Mouse (Mus musculus) gonadal fat pad, adult 2 months (tissue): Measurements from ENCODE around the gene Vsig10. TPM values are rescaled to one million over a fixed set of nuclear protein-coding genes. Genes with fewer than 3 reads are reported as not detected.
"Not testable (repeated sequence)": the region's sequence is repeated elsewhere in the genome, so short reads cannot be mapped to it uniquely, and the experiment has no call there.

ENCODE experiments used
- DNase-seq: peaks from one replicate; pipeline ENCODE4 v3.0.0-alpha.2; 2012; ENCODE audit warnings: low read depth
- polyA plus RNA-seq: library from polyadenylated mRNA; depleted of rRNA; stranded (reverse); fragments of >200 nt; gene quantifications from 2 replicates; pipeline ENCODE4 v1.2.3, GENCODE M21; 2012

Vsig10 gene
- polyA plus RNA-seq, 1 experiment, result 20.7 TPM

- no peak for DNase-seq
Observed at GRCm38 (mm10) chr5:117355648-117356303, 36.9 kb downstream of the Vsig10 start.

GRCm38 (mm10) chr5:117356365-117357128 is 37.7 kb downstream of the Vsig10 start:
- DNase-seq, result no peak

DNA sequence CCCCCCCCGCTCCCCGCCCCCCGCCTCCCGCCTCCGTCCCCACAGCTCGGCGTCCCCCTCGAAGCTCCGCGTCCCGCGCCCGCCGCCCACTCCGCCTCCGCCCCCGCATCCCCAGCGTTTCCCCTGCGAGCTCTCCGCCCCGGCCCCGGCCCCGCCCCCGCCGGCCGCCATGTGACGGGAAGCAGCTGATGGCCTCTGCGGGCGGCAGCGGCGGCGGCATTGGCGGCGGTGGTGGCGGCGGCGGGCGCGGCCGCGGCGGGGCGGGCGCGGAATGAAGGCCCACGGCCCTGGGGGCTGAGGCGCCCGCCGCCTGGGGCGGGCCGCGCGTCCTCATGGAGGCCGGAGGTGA is 38.2 kb downstream of the Vsig10 start, which contains the start of gene Wsb2:
TSS of gene Wsb2 (plus strand) at position 176 of the 349 bp plus-strand sequence.
- DNase-seq, result no peak

DNA sequence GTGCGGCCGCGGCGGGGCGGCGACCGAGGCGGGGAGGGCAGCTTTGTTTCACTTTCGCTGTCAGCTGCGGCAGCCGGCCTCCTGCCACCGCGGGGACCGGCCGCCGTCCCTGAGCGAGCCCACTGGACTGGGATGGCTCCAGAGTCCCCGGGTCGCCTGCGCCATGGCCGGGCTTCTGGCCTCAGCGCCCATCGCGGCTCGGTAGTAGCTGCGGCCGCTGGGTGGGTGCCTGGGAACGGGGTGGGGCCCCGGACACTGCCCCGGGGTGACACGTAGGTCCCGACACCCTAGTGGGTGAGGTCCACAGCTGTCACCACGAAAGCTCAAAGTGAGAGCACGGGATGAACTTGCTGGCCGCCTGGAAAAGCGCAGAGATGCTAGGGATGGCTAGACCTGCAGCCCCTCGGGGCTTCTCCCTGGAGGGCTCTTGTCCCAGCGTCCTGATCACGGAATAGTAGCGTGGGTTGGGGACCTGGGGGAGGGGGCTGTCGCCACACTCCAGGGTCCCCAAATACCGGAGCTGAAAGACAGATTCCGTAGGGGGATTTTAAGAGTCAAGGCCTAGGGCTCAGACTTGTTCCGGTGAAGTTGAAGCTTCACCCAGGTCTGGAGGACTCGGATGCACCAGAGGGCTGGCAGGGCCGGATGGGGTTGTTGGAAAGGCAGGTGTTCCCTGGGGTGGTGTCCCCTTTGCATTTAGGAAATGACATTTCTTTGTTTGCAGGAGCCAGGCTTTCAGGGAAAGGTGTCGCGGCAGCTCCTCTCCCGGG is 38.8 kb downstream of the Vsig10 start:
- no peak for DNase-seq

DNA sequence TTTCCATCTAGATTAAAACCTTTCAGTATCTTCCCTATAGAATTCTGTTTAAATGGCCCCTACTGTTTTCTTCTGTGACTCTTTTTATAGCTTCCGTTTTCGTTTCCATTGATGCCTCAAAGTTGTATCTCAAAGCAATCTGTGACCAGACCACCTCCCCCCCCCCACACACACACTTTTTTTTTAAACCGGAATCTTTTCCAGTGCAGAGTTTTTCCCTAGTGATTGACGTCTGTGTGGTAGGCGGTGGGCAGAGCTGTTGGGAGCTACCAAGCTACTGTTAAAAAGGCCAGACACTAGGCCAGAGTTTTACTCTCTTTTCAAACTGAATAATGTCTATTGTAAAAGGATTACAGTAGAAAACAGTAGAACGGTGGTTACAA is 39.4 kb downstream of the Vsig10 start:
- no peak for DNase-seq

- no peak for DNase-seq
Observed at GRCm38 (mm10) chr5:117358725-117359124, 39.8 kb downstream of the Vsig10 start.

DNA sequence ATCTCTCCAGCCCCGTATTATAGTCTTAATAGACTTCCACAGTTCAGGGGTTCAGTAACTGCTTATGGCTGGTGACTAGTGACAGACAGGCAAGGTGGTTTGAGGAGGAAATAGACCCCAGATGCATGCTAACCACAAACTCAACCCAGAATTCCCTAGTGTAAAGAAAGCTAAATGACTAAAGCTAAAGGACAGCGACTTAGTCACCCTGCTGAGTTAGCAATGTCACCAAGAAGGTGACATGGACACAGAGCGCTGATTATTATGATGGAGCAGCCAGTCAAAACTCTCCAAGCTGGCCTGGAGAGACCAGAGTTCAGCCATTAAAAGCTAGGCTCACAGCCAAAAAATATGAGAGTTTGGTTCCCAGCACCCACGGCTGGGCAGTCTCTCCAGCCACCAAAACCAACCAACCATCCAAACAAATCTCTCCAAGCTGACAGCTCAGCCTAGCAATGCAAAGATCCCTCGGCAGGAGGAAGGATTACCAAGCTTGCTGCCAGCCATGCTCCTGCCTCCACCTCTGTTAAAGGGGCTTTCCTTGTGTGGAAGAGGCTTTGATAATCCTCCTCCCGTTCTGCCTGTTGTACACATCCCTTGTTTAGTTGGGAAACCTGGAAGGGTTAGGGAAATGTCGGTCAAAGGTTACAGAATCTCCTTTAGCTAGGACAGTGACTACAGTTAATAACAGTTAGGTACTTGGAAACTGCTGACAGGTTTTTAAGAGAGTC is 40.8 kb downstream of the Vsig10 start:
- DNase-seq, result no peak

- no peak for DNase-seq
Observed at GRCm38 (mm10) chr5:117360228-117360515, 41.3 kb downstream of the Vsig10 start.

GRCm38 (mm10) chr5:117360631-117361541 is 42.0 kb downstream of the Vsig10 start:
- DNase-seq, result no peak

- no peak for DNase-seq
Observed at GRCm38 (mm10) chr5:117361590-117361989, 42.7 kb downstream of the Vsig10 start.

DNA sequence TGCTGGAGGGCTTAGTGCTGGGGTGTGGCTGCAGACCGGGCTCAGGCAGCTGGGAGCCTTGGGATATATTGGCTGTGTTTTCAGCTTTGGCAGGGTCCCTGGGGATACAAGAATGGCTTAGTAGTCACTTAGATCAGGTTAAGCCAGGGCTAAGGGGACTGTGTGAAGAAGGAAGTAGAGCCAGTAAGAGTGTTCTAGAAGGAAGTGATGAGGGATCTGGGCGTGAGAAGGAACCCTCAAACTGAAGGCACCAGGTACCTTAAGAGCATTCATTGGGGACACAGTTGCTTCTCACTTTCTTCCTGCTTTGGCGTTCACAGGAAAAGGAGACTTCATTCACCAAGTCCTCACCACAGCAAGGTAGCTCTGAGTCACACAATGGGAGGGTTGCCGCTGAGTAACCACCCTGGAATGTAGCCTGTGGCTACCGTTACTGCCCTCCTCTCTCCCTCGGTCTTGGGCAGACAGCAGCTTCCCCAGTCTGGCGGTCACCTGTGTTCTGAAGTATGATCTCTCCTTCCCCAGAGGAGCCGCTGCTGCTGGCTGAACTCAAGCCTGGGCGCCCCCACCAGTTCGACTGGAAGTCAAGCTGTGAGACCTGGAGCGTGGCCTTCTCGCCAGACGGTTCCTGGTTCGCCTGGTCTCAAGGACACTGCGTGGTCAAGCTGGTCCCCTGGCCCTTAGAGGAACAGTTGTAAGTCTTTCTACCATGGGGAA is 44.3 kb downstream of the Vsig10 start:
- no peak for DNase-seq

GRCm38 (mm10) chr5:117364821-117365220 is 45.9 kb downstream of the Vsig10 start:
- DNase-seq, result no peak

GRCm38 (mm10) chr5:117365904-117366561 is 47.1 kb downstream of the Vsig10 start:
- no peak for DNase-seq

DNA sequence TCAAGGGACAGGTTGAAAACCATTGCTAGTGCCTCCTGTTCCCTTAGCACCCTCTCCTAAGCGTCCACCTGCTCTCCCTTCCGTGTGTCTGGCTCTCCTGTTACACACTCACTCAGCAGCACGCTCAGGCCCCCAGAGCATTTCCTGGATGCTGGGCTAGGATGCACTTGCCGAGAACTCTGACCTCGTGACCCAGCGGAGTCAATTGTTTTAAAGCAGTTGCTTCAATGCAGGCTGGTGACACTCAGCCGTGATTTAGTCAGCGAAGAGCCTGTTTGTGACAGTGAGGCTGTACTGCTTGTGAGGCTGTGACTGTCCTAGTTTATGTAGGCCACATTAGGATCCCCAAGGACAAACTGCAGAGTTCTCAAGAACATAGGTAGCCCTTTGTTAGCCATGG is 48.3 kb downstream of the Vsig10 start:
- no peak for DNase-seq

- DNase-seq, result no peak
Observed at GRCm38 (mm10) chr5:117370592-117370991, 51.7 kb downstream of the Vsig10 start.

GRCm38 (mm10) chr5:117373418-117373817 is 54.5 kb downstream of the Vsig10 start:
- no peak for DNase-seq

DNA sequence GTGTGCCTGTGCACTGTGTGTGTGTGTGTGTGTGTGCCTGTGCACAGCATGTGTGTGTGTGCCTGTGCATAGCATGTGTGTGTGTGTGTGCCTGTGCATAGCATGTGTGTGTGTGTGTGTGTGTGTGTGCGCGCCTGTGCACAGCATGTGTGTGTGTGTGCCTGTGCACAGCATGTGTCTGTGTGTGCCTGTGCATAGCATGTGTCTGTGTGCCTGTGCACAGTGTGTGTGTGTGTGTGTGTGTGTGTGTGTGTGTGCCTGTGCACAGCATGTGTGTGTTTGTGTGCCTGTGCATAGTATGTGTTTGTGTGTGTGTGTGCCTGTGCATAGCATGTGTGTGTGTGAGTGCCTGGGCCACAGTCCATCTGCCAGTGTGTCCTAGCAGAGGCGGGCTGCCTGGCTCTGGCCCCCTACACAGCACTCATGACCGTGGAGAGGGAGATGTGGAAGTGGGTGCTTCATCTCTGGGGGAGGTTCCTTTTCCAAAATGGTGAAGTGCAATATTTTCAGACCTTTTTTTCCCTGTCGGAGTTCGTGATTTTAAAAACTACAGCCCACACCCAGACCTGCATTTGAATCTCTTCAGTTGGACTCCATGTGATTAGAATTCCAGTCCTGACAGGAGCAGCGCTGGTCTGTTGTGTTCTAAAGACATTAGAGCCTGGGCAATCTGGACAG is 55.6 kb downstream of the Vsig10 start:
- DNase-seq, result no peak

DNA sequence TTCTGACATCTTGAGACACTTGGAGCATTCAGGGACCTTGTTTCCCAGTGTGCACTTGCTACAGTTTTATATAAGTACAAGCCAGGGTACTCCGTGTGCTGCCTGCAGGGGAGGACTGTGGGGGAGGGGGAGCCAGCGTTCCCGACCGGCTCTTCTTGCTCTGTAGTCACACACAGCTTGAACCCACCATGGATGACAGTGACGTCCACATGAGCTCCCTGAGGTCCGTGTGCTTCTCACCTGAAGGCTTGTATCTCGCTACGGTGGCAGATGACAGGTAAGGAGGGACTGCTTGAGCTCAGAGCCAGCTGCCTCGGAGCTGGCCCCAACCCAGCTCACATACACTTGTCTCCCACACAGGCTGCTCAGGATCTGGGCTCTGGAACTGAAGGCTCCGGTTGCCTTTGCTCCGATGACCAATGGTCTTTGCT is 57.5 kb downstream of the Vsig10 start:
- DNase-seq, result no peak

- DNase-seq, result not testable (repeated sequence)
Observed at GRCm38 (mm10) chr5:117377731-117378130, 58.8 kb downstream of the Vsig10 start.
